Mouse (Mus musculus) heart, embryonic 14.5 days (tissue): ENCODE data around the gene Polr3gl. TPM values are rescaled to one million over a fixed set of nuclear protein-coding genes. Genes with fewer than 3 reads are reported as not detected.

ENCODE experiments used
- ATAC-seq: fragments of 200-750 bp; cut with Nextera tagmentation; 2 replicates; pipeline ENCODE4 v1.8.0; 2017; ENCODE audit warnings: low read depth, moderate TSS enrichment; ENCODE audit not compliant: insufficient number of reproducible peaks, insufficient read depth, low FRiP score
- H3K27ac ChIP-seq, 2 experiments: fragments of 200-500 bp in 1 of 2; fragments of 300-500 bp in 1 of 2; sonication (generic) in 1 of 2; replicated peaks in 1 of 2; 2 replicates each; pipeline ENCODE4 v1.5.1; 2012 to 2014; ENCODE audit warnings: low read depth in 2 of 2, low read length in 2 of 2, control low read depth in 1 of 2, mild to moderate bottlenecking in 1 of 2, mixed read lengths in 1 of 2; ENCODE audit not compliant: control insufficient read depth in 1 of 2, insufficient read depth in 1 of 2
- H3K27me3 ChIP-seq: fragments of 300-500 bp; sonication (generic); 2 replicates; pipeline ENCODE4 v1.6.1; 2014; ENCODE audit warnings: mild to moderate bottlenecking, low read length, control low read depth; ENCODE audit not compliant: control insufficient read depth, insufficient read depth
- H3K36me3 ChIP-seq: fragments of 300-500 bp; sonication (generic); 2 replicates; pipeline ENCODE4 v1.6.1; 2014; ENCODE audit warnings: mild to moderate bottlenecking, control low read depth, low read length, mixed read lengths; ENCODE audit not compliant: control insufficient read depth, insufficient read depth
- H3K4me1 ChIP-seq, 2 experiments: fragments of 200-500 bp in 1 of 2; fragments of 300-500 bp in 1 of 2; sonication (generic) in 1 of 2; 2 replicates each; pipeline ENCODE4 v1.6.1; 2012 to 2014; ENCODE audit warnings: low read length in 2 of 2, control low read depth in 1 of 2, mixed read lengths in 1 of 2; ENCODE audit not compliant: control insufficient read depth in 2 of 2, insufficient read depth in 2 of 2
- H3K4me2 ChIP-seq: fragments of 300-500 bp; sonication (generic); 2 replicates; pipeline ENCODE4 v1.6.1; 2014; ENCODE audit warnings: mild to moderate bottlenecking, low read length
- H3K4me3 ChIP-seq, 2 experiments: fragments of 200-500 bp in 1 of 2; fragments of 300-500 bp in 1 of 2; sonication (generic) in 1 of 2; 2 replicates each; pipeline ENCODE4 v1.5.1; 2012 to 2014; ENCODE audit warnings: low read length in 2 of 2, mild to moderate bottlenecking in 2 of 2, control low read depth in 1 of 2, low read depth in 1 of 2, moderate library complexity in 1 of 2; ENCODE audit not compliant: control insufficient read depth in 1 of 2, insufficient read depth in 1 of 2
- H3K9ac ChIP-seq: fragments of 300-500 bp; sonication (generic); 2 replicates; pipeline ENCODE4 v1.6.1; 2014; ENCODE audit warnings: mild to moderate bottlenecking, low read length
- H3K9me3 ChIP-seq: fragments of 300-500 bp; sonication (generic); 2 replicates; pipeline ENCODE4 v1.6.1; 2016; ENCODE audit warnings: low read length, control low read depth; ENCODE audit not compliant: control insufficient read depth
- WGBS: fragments of 180-500 bp; shearing (Covaris S2); extraction: QIAGEN DNeasy Blood & Tissue Kit; methylation state at CpG from one replicate; pipeline ENCODE4 v1.1.7; 2014; 5-methylcytosine and 5-hydroxymethylcytosine counted together
- polyA plus RNA-seq: library from polyadenylated mRNA; unstranded; fragments of >200 nt; fragmentation: Nextera tagmentation; extraction: Ambion mirVana; gene quantifications from 2 replicates; pipeline ENCODE4 v1.2.1, GENCODE M21; 2014

Polr3gl gene
- polyA plus RNA-seq, 1 experiment from 2014 or later: 28.7 TPM

GRCm38 (mm10) chr3:96563911-96564632, 29.9 kb downstream of the Polr3gl start:
- peaks cover 29% of the 10 kb centered on the region for H3K36me3 ChIP-seq
- peak overlapping the region; percentile 6; the same call in 1 of the 2 replicates for H3K9ac ChIP-seq
- no peaks in the 10 kb centered on the region for H3K27me3 ChIP-seq
- H3K4me3 ChIP-seq: no peak overlapping the region
- peak; percentile 8; the same call in 1 of the 2 replicates for ATAC-seq
- no peaks in the 10 kb centered on the region for H3K9me3 ChIP-seq
- peaks cover 15 to 23% of the 10 kb centered on the region in 2 experiments for H3K4me1 ChIP-seq
- H3K4me2 ChIP-seq: peak overlapping the region; percentile 8; the same call in 1 of the 2 replicates
- 40% methylated on average over 10 of the region's 10 CpGs for WGBS
- peak overlapping the region; percentile 79 to 82 for H3K27ac ChIP-seq

GRCm38 (mm10) chr3:96563267-96563666, 30.7 kb downstream of the Polr3gl start:
- 93% methylated on average over 8 of the region's 8 CpGs for WGBS
- peak overlapping the region; percentile 29 to 96; a peak in 2 of 4 replicates for H3K27ac ChIP-seq
- no peaks in the 10 kb centered on the region for H3K9me3 ChIP-seq
- H3K4me3 ChIP-seq: no peak overlapping the region
- no peak overlapping the region for H3K9ac ChIP-seq
- no peaks in the 10 kb centered on the region for H3K27me3 ChIP-seq
- H3K4me1 ChIP-seq: peaks cover 15 to 22% of the 10 kb centered on the region in 2 experiments
- no peak for ATAC-seq
- H3K4me2 ChIP-seq: no peak overlapping the region
- H3K36me3 ChIP-seq: peaks cover 33% of the 10 kb centered on the region

- no peaks in the 10 kb centered on the region for H3K27me3 ChIP-seq
- H3K9me3 ChIP-seq: no peaks in the 10 kb centered on the region
- peak overlapping the region; percentile 55 to 96 for H3K27ac ChIP-seq
- H3K4me2 ChIP-seq: peak overlapping the region; percentile 85
- ATAC-seq: no peak
- H3K4me1 ChIP-seq: peaks cover 15 to 22% of the 10 kb centered on the region in 2 experiments
- WGBS: 46% methylated on average over 10 of the region's 10 CpGs
- H3K9ac ChIP-seq: peak overlapping the region; percentile 98
- H3K36me3 ChIP-seq: peaks cover 33% of the 10 kb centered on the region
- H3K4me3 ChIP-seq: peak overlapping the region; percentile 22 to 76; a peak in 3 of 4 replicates
Measured at GRCm38 (mm10) chr3:96561946-96562681, 31.9 kb downstream of the Polr3gl start.

- Histone ChIP-seq H3K27me3 (no peaks in the 10 kb centered on the region), H3K27ac (peak overlapping the region; percentile 81 to 96), H3K4me1 (peaks cover 15 to 28% of the 10 kb centered on the region in 2 experiments), H3K9me3 (no peaks in the 10 kb centered on the region), H3K36me3 (peaks cover 33% of the 10 kb centered on the region), H3K9ac (peak overlapping the region; percentile 98), H3K4me2 (peak overlapping the region; percentile 85), H3K4me3 (peak overlapping the region; percentile 76 to 94)
- no peak for ATAC-seq
- WGBS: 58% methylated on average over 9 of the region's 9 CpGs
Measured at GRCm38 (mm10) chr3:96560881-96561668, 32.9 kb downstream of the Polr3gl start.

- Histone ChIP-seq H3K9ac (peak overlapping the region; percentile 98), H3K4me3 (peak overlapping the region; percentile 76 to 94), H3K36me3 (peaks cover 33% of the 10 kb centered on the region), H3K27ac (peak overlapping the region; percentile 50 to 96), H3K9me3 (no peaks in the 10 kb centered on the region), H3K4me1 (peaks cover 20 to 37% of the 10 kb centered on the region in 2 experiments), H3K4me2 (peak overlapping the region; percentile 85), H3K27me3 (no peaks in the 10 kb centered on the region)
- WGBS: 29% methylated on average over 23 of the region's 23 CpGs
- no peak for ATAC-seq
Measured at GRCm38 (mm10) chr3:96559911-96560850, 33.8 kb downstream of the Polr3gl start.

- no peak for ATAC-seq
- Histone ChIP-seq H3K4me1 (peaks cover 20 to 40% of the 10 kb centered on the region in 2 experiments), H3K4me3 (peak overlapping the region; percentile 76 to 94), H3K9ac (peak overlapping the region; percentile 98), H3K27me3 (no peaks in the 10 kb centered on the region), H3K27ac (peak overlapping the region; percentile 96 to 98), H3K4me2 (peak overlapping the region; percentile 85), H3K36me3 (peaks cover 33% of the 10 kb centered on the region), H3K9me3 (no peaks in the 10 kb centered on the region)
- WGBS: 15% methylated on average over 12 of the region's 12 CpGs
Measured at GRCm38 (mm10) chr3:96559398-96559910, 34.5 kb downstream of the Polr3gl start.
